Mouse (Mus musculus) midbrain, embryonic 10.5 days (tissue): Measurements from ENCODE around the gene Nppb. TPM values are rescaled to one million over a fixed set of nuclear protein-coding genes. Genes with fewer than 3 reads are reported as not detected.

Experiments used
- DNase-seq: peaks from one replicate; pipeline ENCODE4 v3.0.0-alpha.2; 2017; ENCODE audit warnings: low spot score
- H3K27ac ChIP-seq: fragments of 300-500 bp; sonication (generic); replicated peaks from 2 replicates; pipeline ENCODE4 v1.5.1; 2016; ENCODE audit warnings: mild to moderate bottlenecking
- H3K27me3 ChIP-seq: fragments of 300-500 bp; sonication (generic); 2 replicates; pipeline ENCODE4 v1.6.1; 2016; ENCODE audit warnings: low read depth, mild to moderate bottlenecking; ENCODE audit not compliant: poor library complexity, severe bottlenecking
- H3K36me3 ChIP-seq: fragments of 300-500 bp; sonication (generic); 2 replicates; pipeline ENCODE4 v1.6.1; 2016; ENCODE audit warnings: mild to moderate bottlenecking, moderate library complexity
- H3K4me1 ChIP-seq: fragments of 300-500 bp; sonication (generic); 2 replicates; pipeline ENCODE4 v1.6.1; 2016
- H3K4me3 ChIP-seq: fragments of 300-500 bp; sonication (generic); 2 replicates; pipeline ENCODE4 v1.5.1; 2016; ENCODE audit warnings: mild to moderate bottlenecking, moderate library complexity
- H3K9me3 ChIP-seq: fragments of 300-500 bp; sonication (generic); replicated peaks from 2 replicates; pipeline ENCODE4 v1.6.1; 2016; ENCODE audit warnings: mild to moderate bottlenecking
- WGBS: fragments of 180-500 bp; shearing (Covaris S2); methylation state at CpG from one replicate; pipeline ENCODE4 v1.1.7; 2016; 5-methylcytosine and 5-hydroxymethylcytosine counted together
- polyA plus RNA-seq: library from polyadenylated mRNA; unstranded; fragments of >200 nt; fragmentation: Nextera tagmentation; extraction: Ambion mirVana; gene quantifications from 2 replicates; pipeline ENCODE4 v1.2.1, GENCODE M21; 2016

The Nppb gene
- polyA plus RNA-seq, 1 experiment from 2014 or later, result not detected

DNA sequence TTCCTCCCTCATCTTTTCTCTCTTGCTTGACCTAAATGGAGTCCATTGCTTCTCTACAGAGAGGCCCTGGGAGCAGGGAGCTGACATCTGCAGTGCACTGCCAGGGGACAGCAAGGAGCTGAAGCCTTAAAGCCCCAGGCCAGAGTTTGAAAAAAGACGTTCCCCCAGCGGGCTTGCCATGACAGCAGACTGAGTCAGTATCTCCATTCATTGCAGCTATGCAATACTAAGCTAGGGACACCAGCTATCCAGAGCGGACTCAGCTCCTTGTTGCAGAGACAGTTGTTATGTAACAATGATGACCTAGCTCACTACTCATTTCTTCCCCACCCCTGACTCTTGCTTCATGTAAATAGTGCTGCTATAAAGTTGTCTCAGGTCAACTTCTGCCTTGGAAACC is 9.7 kb downstream of the Nppb start:
- Histone ChIP-seq H3K4me3 (no peak overlapping the region), H3K9me3 (no peaks in the 10 kb centered on the region), H3K4me1 (peaks cover 4% of the 10 kb centered on the region), H3K36me3 (no peaks in the 10 kb centered on the region), H3K27me3 (no peaks in the 10 kb centered on the region), H3K27ac (no peak overlapping the region)
- no peak for DNase-seq
- WGBS, result 85% methylated on average over 3 of the region's 3 CpGs

DNA sequence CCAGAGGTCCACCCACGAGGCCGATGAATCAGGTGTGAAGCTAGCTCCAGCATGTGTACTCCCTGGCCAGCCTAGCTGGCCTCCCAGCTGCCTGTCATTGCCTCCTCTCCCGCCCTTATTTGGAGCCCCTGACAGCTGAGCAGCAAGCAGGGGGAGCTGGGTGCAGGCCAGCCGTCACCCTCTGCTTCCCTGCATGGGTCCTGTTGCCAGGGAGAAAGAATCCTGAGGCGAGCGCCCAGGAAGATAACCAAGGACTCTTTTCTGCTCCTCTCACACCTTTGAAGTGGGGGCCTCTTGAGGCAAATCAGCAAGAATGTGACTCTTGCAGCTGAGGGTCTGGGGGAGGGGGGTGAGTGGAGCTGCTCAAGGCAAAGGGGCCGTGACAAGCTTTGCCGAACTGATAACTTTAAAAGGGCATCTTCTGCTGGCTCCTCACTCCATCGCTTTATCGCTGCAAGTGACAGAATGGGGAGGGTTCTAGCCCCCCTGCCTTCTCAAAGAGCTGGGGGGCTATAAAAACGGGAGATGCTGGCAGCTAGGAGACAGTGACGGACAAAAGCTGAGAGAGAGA is 14.7 kb downstream of the Nppb start, which contains the start of gene Nppa:
TSS of gene Nppa (plus strand) at position 521 of the 571 bp plus-strand sequence.
- peaks cover 14% of the 10 kb centered on the region for H3K4me1 ChIP-seq
- peaks cover 22% of the 10 kb centered on the region for H3K36me3 ChIP-seq
- WGBS, result 49% methylated on average over 12 of the region's 12 CpGs
- H3K27me3 ChIP-seq, result no peaks in the 10 kb centered on the region
- H3K9me3 ChIP-seq, result no peaks in the 10 kb centered on the region
- no peak within 1 kb of the TSS; the same call in 1 of the 2 replicates for H3K27ac ChIP-seq
- no peak within 1 kb of the TSS for H3K4me3 ChIP-seq
- DNase-seq, result no peak

DNA sequence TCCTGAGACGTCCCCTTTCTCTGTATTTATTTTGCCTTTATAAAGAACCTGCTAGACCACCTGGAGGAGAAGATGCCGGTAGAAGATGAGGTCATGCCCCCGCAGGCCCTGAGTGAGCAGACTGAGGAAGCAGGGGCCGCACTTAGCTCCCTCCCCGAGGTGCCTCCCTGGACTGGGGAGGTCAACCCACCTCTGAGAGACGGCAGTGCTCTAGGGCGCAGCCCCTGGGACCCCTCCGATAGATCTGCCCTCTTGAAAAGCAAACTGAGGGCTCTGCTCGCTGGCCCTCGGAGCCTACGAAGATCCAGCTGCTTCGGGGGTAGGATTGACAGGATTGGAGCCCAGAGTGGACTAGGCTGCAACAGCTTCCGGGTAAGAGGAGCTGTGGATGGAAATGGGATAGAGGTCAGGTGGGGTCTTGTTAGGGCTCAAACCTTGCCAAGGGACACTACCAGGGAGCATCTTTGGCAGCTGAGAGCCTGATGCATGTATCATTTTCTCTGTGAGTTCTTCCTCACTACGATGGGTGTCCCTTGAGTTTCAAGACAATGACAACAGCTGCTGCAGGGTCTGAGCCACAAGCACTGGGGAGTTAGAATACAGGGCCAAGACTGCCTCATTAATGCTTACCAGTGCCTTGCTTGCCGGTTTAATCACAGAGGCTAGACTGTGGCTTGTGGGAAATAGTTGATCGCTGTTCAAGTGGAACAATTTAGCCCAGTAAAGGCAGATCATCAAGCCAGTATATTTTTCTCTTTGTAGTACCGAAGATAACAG is 15.6 kb downstream of the Nppb start:
- DNase-seq, result no peak
- H3K27ac ChIP-seq, result no peak overlapping the region; the same call in 1 of the 2 replicates
- peaks cover 14% of the 10 kb centered on the region for H3K4me1 ChIP-seq
- H3K9me3 ChIP-seq, result no peaks in the 10 kb centered on the region
- 84% methylated on average over 17 of the region's 17 CpGs for WGBS
- H3K27me3 ChIP-seq, result no peaks in the 10 kb centered on the region
- peaks cover 31% of the 10 kb centered on the region for H3K36me3 ChIP-seq
- H3K4me3 ChIP-seq, result no peak overlapping the region

DNA sequence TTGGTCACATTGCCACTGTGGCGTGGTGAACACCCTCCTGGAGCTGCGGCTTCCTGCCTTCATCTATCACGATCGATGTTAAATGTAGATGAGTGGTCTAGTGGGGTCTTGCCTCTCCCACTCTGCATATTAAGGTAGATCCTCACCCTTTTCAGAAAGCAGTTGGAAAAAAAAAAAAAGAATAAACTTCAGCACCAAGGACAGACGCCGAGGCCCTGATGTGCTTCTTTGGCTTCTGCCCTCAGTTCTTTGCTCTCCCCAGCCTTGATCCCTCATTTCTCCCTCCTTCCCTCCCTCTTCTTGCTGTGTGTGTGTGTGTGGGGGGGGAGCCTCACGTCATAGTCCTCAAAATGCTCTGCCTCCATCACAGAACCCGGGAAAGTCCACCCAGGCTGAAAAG is 16.3 kb downstream of the Nppb start:
- Histone ChIP-seq H3K9me3 (no peaks in the 10 kb centered on the region), H3K4me3 (no peak overlapping the region), H3K27ac (no peak overlapping the region), H3K36me3 (peaks cover 37% of the 10 kb centered on the region), H3K4me1 (peaks cover 14% of the 10 kb centered on the region), H3K27me3 (no peaks in the 10 kb centered on the region)
- WGBS, result 44% methylated on average over 8 of the region's 8 CpGs
- no peak for DNase-seq

DNA sequence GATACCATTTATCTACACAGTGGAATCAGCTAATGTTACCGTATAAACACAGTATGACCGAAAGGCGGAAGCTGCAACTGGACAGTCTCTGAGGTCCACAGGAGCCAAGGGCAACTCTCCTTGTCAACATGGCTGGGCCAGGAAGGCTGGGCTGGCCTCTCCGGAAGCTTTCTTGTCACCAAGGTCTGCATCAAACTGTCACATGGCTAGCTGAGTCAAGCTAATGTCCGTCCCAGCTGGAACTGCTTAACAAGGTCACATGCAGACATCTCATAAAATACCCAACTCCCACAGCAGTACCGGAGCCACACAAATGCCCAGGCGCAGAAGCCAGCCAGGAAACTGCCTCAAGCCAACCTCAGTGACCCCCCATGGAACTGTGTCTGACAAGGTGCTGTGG is 18.8 kb downstream of the Nppb start:
- no peak for DNase-seq
- Histone ChIP-seq H3K36me3 (peaks cover 62% of the 10 kb centered on the region), H3K27ac (no peak overlapping the region), H3K27me3 (no peaks in the 10 kb centered on the region), H3K9me3 (no peaks in the 10 kb centered on the region), H3K4me1 (peaks cover 14% of the 10 kb centered on the region), H3K4me3 (no peak overlapping the region)
- WGBS, result 93% methylated on average over 7 of the region's 7 CpGs

DNA sequence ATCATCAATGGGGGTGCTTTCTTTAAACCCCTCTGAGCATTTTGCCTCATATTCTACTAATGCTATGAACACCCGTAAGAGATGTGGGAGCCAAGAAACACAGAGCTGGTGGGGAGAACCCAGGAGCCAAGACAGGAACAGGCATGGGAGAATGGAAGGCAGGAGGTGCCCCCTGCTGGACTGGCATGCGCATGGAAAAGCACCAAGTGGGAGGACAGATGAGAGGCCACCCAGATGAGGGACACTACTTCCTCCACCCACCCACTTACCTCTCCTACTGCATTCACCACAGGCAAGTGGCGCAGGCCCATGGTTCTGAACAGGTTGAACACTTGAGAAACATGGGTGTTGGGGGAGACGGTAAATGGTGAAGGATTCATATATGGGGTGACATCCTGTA is 22.8 kb downstream of the Nppb start:
- Histone ChIP-seq H3K27ac (no peak overlapping the region), H3K4me1 (0 out of 2 replicates have a peak, but pooled peaks cover 3% of the 10 kb centered on the region), H3K36me3 (peaks cover 100% of the 10 kb centered on the region), H3K27me3 (no peaks in the 10 kb centered on the region), H3K9me3 (no peaks in the 10 kb centered on the region), H3K4me3 (no peak overlapping the region)
- 80% methylated on average over 4 of the region's 4 CpGs for WGBS
- DNase-seq, result no peak

DNA sequence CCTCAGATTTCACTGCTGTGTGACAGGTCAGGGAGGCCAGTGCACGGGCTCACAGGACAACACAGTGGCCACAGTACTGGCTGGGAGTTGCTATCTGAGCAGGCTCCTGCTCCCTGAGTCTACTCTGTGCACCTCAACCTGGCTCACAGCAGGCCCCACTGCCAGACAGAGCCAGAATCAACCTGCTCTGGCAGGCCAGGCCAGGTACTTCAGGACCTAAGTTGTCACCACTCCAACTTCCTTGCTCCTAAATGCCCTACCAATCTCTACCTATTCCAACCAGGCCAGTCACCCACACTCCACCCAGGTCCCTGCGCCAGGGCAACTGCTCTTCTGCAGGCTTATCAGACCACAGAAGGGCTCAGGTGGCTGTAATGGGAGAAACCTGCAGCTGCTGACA is 24.1 kb downstream of the Nppb start:
- H3K4me3 ChIP-seq, result no peak overlapping the region
- H3K27me3 ChIP-seq, result no peaks in the 10 kb centered on the region
- H3K9me3 ChIP-seq, result no peaks in the 10 kb centered on the region
- DNase-seq, result no peak
- peaks cover 100% of the 10 kb centered on the region for H3K36me3 ChIP-seq
- 0 out of 2 replicates have a peak, but pooled peaks cover 3% of the 10 kb centered on the region for H3K4me1 ChIP-seq
- H3K27ac ChIP-seq, result no peak overlapping the region
- 88% methylated on average over 2 of the region's 2 CpGs for WGBS

DNA sequence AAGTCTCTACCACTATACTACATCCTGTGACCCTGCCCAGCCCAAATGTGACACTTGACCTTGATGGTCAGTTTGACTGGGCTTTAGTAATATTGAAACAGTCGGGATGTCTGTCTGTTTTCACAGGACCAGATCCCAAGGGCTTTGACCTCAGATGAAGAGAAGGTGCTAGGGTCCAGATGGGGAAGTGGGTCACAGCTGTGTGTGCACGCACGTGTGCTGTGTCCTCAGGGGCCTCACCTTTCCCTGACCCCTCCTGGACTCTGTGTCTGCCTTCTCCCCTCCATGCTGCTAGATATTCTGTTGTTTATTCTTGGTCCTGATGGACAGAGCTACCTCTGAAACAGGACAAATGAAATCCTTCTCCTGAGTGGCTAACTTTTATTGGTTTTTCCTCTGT is 25.7 kb downstream of the Nppb start:
- H3K36me3 ChIP-seq, result peaks cover 100% of the 10 kb centered on the region
- H3K4me1 ChIP-seq, result 0 out of 2 replicates have a peak, but pooled peaks cover 3% of the 10 kb centered on the region
- no peaks in the 10 kb centered on the region for H3K27me3 ChIP-seq
- 82% methylated on average over 3 of the region's 3 CpGs for whole genome bisulfite sequencing
- H3K9me3 ChIP-seq, result no peaks in the 10 kb centered on the region
- H3K27ac ChIP-seq, result no peak overlapping the region
- H3K4me3 ChIP-seq, result no peak overlapping the region
- no peak for DNase-seq

DNA sequence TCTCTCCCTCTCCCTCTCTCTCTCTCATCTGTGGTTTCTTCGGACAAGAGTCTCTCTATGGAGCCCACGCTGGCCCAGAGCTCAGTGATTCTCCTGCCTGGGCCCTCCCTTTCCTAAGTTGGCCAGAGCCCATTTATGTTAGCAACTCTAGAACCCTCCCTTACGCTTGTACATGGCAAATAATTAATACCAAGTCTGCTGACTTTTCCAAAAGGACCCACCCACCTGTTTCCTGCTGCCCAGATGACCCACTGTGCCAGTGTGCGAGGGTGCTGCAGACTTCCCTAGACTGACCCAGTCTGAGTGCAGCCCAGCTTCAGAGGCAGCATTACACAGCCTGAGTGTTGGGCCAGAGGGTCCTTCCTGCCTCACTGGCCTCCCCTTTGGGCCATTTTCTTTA is 26.6 kb downstream of the Nppb start:
- H3K4me1 ChIP-seq, result 0 out of 2 replicates have a peak, but pooled peaks cover 3% of the 10 kb centered on the region
- whole genome bisulfite sequencing, result 89% methylated on average over 4 of the region's 4 CpGs
- DNase-seq, result no peak
- no peak overlapping the region for H3K4me3 ChIP-seq
- no peaks in the 10 kb centered on the region for H3K9me3 ChIP-seq
- H3K27ac ChIP-seq, result no peak overlapping the region
- peaks cover 100% of the 10 kb centered on the region for H3K36me3 ChIP-seq
- H3K27me3 ChIP-seq, result no peaks in the 10 kb centered on the region

DNA sequence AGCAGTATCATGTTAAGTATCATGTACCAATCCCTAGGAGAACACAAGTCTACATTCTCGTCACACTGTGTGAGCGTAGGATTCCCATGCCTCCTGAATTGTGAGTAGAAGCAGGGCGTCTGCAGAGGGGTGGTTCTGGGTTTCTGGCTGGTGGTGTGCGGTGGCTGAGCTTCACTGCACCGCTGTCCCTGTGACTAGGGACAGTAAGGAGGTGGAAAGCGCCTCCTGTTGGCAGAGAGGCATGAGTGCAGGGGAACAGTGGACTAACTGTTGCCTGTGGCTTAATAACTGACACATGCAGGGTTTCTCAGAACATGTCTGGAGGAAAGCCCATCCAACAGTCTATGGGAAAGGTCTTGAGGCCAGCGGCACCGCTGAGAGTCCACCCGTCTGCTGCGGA is 29.8 kb downstream of the Nppb start:
- Histone ChIP-seq H3K36me3 (peaks cover 100% of the 10 kb centered on the region), H3K4me1 (0 out of 2 replicates have a peak, but pooled peaks cover 3% of the 10 kb centered on the region), H3K27ac (no peak overlapping the region), H3K9me3 (no peaks in the 10 kb centered on the region), H3K27me3 (no peaks in the 10 kb centered on the region), H3K4me3 (no peak overlapping the region)
- WGBS, result 84% methylated on average over 10 of the region's 10 CpGs
- no peak for DNase-seq

DNA sequence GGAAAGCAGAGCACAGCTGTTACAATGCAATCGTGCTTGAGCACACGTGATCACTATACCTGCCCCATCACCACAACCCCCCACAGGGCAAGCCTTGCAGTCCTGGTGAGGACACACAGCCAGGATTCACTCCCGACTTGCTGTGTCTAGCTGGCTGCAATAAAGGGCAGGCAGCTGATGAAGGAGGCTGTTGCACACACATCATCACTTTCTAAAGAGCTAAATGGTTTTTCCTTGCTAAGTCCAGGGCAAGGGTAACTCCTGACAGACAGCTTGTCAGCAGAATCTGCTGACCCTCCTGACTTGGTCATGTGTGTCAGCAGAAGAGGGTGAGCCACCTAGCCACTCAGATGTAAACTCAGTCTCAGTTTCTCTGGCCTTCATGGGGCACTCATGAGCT is 31.4 kb downstream of the Nppb start:
- H3K9me3 ChIP-seq, result no peaks in the 10 kb centered on the region
- no peaks in the 10 kb centered on the region for H3K27me3 ChIP-seq
- WGBS, result 82% methylated on average over 3 of the region's 3 CpGs
- H3K27ac ChIP-seq, result no peak overlapping the region
- no peak overlapping the region for H3K4me3 ChIP-seq
- peaks cover 100% of the 10 kb centered on the region for H3K36me3 ChIP-seq
- DNase-seq, result no peak
- H3K4me1 ChIP-seq, result no peaks in the 10 kb centered on the region

DNA sequence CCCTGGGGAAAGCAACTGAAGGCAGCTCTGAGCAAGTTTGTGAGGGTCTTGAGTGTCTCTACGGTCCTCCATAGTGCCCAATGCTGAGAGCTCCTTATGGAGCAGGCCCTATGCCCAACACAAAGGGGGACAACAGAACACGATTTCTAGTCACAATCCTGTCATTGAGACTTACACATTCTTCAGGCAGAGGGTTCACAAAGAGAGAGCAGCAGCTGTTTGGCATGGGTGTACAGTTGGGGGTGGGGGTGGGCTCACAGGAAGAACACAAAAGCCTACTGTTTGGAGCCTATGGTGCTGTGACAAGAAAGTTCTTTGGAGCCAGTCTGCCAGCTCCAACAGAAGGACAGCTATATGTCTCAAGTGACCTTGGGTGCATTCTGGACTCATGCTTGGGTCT is 32.8 kb downstream of the Nppb start:
- H3K4me1 ChIP-seq, result no peaks in the 10 kb centered on the region
- H3K27ac ChIP-seq, result no peak overlapping the region
- H3K9me3 ChIP-seq, result no peaks in the 10 kb centered on the region
- no peak overlapping the region for H3K4me3 ChIP-seq
- 86% methylated on average over 2 of the region's 2 CpGs for WGBS
- peaks cover 100% of the 10 kb centered on the region for H3K36me3 ChIP-seq
- H3K27me3 ChIP-seq, result no peaks in the 10 kb centered on the region
- no peak for DNase-seq

DNA sequence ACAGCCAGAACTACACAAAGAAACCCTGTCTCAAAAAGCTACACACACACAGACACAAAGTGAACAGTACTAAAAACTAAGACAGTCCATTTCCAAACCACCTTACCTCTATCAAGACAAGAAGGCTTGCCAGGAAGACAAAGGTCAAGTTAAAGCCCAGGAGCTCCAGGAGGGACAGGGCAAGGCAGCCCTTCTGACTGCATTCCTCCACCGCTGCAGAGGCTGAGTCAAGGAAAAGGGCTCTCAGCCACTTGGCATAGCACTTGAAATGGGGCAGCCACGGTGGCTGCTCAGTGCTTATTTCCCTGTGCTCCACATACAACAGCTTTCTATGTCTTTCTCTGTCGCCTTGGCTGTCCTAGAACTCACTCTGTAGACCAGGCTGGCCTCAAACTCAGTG is 38.4 kb downstream of the Nppb start:
- H3K27ac ChIP-seq, result no peak overlapping the region
- H3K4me3 ChIP-seq, result no peak overlapping the region
- H3K27me3 ChIP-seq, result no peaks in the 10 kb centered on the region
- H3K4me1 ChIP-seq, result no peaks in the 10 kb centered on the region
- no peak for DNase-seq
- 85% methylated on average over 3 of the region's 3 CpGs for WGBS
- peaks cover 98% of the 10 kb centered on the region for H3K36me3 ChIP-seq
- no peaks in the 10 kb centered on the region for H3K9me3 ChIP-seq
